Mouse (Mus musculus) heart, postnatal 0 days (tissue): ENCODE data around the gene Rere.

ENCODE experiments used
- CTCF ChIP-seq: IDR thresholded peaks from 2 replicates; pipeline ENCODE4 v1.5.1; 2016; ENCODE audit warnings: antibody characterized with exemption, control low read depth, low read depth
- EP300 ChIP-seq: IDR thresholded peaks from 2 replicates; pipeline ENCODE4 v1.6.1; 2016; ENCODE audit warnings: antibody characterized with exemption, low read depth

DNA sequence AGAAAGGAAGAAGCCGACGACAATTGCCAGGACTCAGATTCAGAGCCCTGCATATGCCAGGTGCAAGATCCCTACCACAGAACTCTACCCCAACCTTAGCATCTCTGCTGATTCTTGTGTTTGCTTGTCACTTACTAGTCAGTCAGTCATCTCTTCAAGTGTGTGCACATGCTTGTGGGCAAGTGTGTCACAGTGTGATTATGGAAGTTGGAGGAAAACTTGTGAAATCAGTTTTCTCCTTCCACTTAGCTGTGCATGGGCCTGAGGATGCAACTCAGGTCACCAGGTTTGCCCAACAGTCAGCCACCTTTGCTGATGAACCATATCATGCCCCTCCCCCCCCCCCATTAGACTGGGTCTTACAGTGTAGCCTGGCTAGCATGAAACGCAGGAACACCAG is 103.5 kb downstream of the Rere start:
- TF ChIP-seq CTCF (no peak), EP300 (no peak)
